Mouse (Mus musculus): Measurements from ENCODE around the gene Fam241a. TPM values are rescaled to one million over a fixed set of nuclear protein-coding genes. Genes with fewer than 3 reads are reported as not detected.

Fam241a gene
- polyA plus RNA-seq, 1 experiment from 2014 or later: 5.5 TPM

DNA sequence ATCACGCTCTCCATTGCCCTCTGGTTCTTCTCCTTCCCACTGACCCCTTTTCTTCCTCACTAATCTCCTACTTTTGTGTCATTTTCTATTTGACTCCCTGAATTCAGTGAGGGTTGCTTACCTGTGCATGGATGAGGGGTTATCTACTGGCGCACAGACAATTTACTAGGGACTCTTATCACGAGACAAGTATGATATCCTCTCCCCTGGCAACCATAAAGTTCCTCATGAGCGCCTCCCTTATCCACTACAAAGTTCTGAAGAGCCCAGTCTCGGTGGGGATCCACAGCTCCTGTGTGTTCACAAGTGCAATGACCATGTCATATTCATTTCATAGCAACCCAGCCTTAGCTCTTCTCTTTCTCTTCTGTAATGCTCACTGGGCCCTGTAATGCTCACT lies 46.2 kb downstream of the Fam241a start:
- Histone ChIP-seq H3K9ac (ENCODE audit: low read length) (no peak overlapping the region), H3K4me2 (no peak overlapping the region), H3K27me3 (ENCODE audit: control insufficient read depth, insufficient read depth, low read length) (no peaks in the 10 kb centered on the region), H3K4me1 (ENCODE audit: control insufficient read depth, insufficient read depth, low read length) (peaks cover 8% of the 10 kb centered on the region; the same call in 1 of the 2 replicates), H3K4me3 (ENCODE audit: low read depth, low read length) (no peak overlapping the region), H3K36me3 (ENCODE audit: control insufficient read depth, insufficient read depth, low read length) (no peaks in the 10 kb centered on the region), H3K27ac (ENCODE audit: low read depth, low read length) (no peak overlapping the region), H3K9me3 (ENCODE audit: control insufficient read depth, low read length) (no peaks in the 10 kb centered on the region)
- ATAC-seq (ENCODE audit: low FRiP score) (no peak), DNase-seq (ENCODE audit: low spot score, missing footprints) (no peak)
- 82% methylated on average over 5 of the region's 5 CpGs for WGBS

DNA sequence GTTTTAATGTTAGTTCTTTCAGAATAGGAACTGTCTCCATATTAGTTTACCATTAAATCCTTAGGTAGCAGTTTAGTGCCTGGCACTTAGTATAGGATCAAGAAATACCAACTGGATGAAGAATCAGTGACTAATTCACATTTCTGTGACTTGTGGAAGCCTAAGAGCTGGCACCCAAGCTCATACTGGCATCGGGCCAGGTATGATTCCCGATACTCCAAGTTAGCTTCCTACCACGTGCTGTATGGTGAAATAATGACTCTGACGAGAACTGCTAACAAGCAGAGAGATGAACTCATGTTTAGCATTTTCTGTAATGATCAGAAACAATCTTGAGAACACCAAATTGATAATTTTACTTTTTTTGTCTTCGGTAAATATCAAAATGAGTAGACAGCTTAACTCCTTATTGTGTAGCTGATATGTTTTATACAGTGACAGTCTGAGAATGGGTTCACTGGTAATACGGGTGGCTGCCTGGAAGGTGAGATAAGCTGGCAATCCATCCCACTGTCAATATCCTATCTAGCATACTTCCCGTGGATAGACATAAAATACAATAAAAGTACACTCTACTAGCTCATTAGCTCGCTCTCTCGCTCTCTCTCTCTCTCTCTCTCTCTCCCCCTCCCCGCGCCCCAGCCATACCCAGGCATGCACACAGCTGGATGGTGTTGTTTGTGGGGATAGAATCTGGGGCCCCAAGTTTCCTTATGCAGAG lies 47.9 kb downstream of the Fam241a start:
- ATAC-seq (ENCODE audit: low FRiP score): no peak
- Histone ChIP-seq H3K4me1 (ENCODE audit: control insufficient read depth, insufficient read depth, low read length) (no peaks in the 10 kb centered on the region), H3K27ac (ENCODE audit: low read depth, low read length) (no peak overlapping the region), H3K27me3 (ENCODE audit: control insufficient read depth, insufficient read depth, low read length) (no peaks in the 10 kb centered on the region), H3K9me3 (ENCODE audit: control insufficient read depth, low read length) (no peaks in the 10 kb centered on the region), H3K4me2 (no peak overlapping the region), H3K36me3 (ENCODE audit: control insufficient read depth, insufficient read depth, low read length) (no peaks in the 10 kb centered on the region), H3K9ac (ENCODE audit: low read length) (no peak overlapping the region), H3K4me3 (ENCODE audit: low read depth, low read length) (no peak overlapping the region)
- DNase-seq (ENCODE audit: low spot score, missing footprints): no peak
- 88% methylated on average over 11 of the region's 11 CpGs for WGBS

DNA sequence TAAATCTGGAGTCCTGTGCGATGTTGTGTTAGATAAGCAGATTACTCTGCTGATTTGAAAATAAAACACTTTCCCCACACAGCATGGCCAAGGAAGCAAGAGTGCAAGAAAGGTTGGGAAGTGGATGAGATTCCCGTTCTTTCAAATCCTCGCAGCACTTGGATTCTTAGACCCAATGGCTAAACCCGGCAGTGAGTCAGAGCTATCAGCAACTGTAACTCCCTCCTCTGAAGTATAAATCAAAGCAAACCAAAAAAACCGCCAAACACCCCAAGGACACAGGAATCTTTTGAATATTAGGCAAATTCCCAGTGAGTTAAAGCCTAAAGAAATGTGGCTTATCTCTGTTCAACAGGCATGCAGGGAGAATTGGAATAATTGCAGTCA lies 52.2 kb downstream of the Fam241a start:
- H3K9ac ChIP-seq (ENCODE audit: low read length): no peak overlapping the region
- no peak overlapping the region for H3K27ac ChIP-seq (ENCODE audit: low read depth, low read length)
- no peaks in the 10 kb centered on the region for H3K36me3 ChIP-seq (ENCODE audit: control insufficient read depth, insufficient read depth, low read length)
- no peaks in the 10 kb centered on the region for H3K27me3 ChIP-seq (ENCODE audit: control insufficient read depth, insufficient read depth, low read length)
- 88% methylated on average over 5 of the region's 5 CpGs for WGBS
- no peaks in the 10 kb centered on the region for H3K9me3 ChIP-seq (ENCODE audit: control insufficient read depth, low read length)
- no peak for DNase-seq (ENCODE audit: low spot score, missing footprints)
- no peak overlapping the region for H3K4me3 ChIP-seq (ENCODE audit: low read depth, low read length)
- no peak for ATAC-seq (ENCODE audit: low FRiP score)
- H3K4me2 ChIP-seq: no peak overlapping the region
- H3K4me1 ChIP-seq (ENCODE audit: control insufficient read depth, insufficient read depth, low read length): no peaks in the 10 kb centered on the region

DNA sequence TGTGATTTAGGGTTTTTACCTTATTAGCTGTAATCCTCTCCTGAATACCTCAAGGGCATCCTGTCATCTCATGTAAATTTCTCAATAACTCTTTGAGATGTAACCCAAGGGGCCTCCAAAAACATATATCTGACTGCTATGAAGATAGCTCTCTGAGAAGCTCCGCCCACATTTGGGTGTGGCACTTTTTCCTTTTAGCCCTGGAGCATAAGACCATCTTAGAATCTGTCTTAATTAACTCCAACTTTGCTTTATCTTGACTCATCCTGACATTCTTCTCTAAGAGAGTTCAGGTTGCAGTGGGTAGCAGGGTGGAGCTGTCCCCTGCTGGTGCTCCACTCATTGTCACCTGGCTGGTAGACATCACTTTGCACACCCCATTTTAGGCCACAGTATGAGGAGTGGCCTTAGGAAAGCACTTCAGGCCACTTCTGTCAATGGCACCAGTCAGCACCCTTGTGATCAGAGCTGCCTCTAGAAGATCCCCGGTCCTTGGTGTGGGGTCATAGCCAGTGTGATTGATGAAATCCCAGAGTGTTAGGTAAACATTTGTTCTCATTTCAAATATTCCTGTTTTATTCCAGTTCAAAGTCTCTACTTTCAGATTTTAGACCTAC lies 52.7 kb downstream of the Fam241a start:
- H3K4me2 ChIP-seq: no peak overlapping the region
- H3K4me1 ChIP-seq (ENCODE audit: control insufficient read depth, insufficient read depth, low read length): no peaks in the 10 kb centered on the region
- H3K27me3 ChIP-seq (ENCODE audit: control insufficient read depth, insufficient read depth, low read length): no peaks in the 10 kb centered on the region
- H3K4me3 ChIP-seq (ENCODE audit: low read depth, low read length): no peak overlapping the region
- H3K9me3 ChIP-seq (ENCODE audit: control insufficient read depth, low read length): no peaks in the 10 kb centered on the region
- ATAC-seq (ENCODE audit: low FRiP score): no peak
- no peaks in the 10 kb centered on the region for H3K36me3 ChIP-seq (ENCODE audit: control insufficient read depth, insufficient read depth, low read length)
- no peak overlapping the region for H3K9ac ChIP-seq (ENCODE audit: low read length)
- 86% methylated on average over 2 of the region's 2 CpGs for WGBS
- H3K27ac ChIP-seq (ENCODE audit: low read depth, low read length): no peak overlapping the region
- DNase-seq (ENCODE audit: low spot score, missing footprints): no peak

DNA sequence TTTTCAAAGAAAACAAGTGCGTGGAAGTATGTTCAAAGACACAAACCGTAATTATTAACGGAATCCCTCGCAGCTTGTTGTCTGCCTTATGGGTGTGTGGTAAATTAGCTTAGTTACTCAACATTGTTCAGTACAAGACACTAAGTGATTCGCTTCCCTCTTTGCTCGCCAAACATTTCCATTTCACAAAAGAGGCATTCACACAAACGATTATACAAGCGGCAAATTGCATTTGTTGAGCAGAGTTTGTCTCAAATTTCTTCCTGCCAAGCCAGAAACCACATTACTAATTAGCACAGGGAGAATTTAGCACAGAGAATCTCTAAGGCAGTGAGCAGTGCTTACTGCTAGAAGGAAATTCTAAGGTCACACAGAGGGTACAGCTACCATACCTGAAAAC lies 54.2 kb downstream of the Fam241a start:
- ATAC-seq (ENCODE audit: low FRiP score): no peak
- Histone ChIP-seq H3K9me3 (ENCODE audit: control insufficient read depth, low read length) (no peaks in the 10 kb centered on the region), H3K9ac (ENCODE audit: low read length) (no peak overlapping the region), H3K4me2 (no peak overlapping the region), H3K36me3 (ENCODE audit: control insufficient read depth, insufficient read depth, low read length) (no peaks in the 10 kb centered on the region), H3K27ac (ENCODE audit: low read depth, low read length) (no peak overlapping the region), H3K27me3 (ENCODE audit: control insufficient read depth, insufficient read depth, low read length) (no peaks in the 10 kb centered on the region), H3K4me1 (ENCODE audit: control insufficient read depth, insufficient read depth, low read length) (no peaks in the 10 kb centered on the region), H3K4me3 (ENCODE audit: low read depth, low read length) (no peak overlapping the region)
- WGBS: 86% methylated on average over 8 of the region's 8 CpGs
- no peak for DNase-seq (ENCODE audit: low spot score, missing footprints)

DNA sequence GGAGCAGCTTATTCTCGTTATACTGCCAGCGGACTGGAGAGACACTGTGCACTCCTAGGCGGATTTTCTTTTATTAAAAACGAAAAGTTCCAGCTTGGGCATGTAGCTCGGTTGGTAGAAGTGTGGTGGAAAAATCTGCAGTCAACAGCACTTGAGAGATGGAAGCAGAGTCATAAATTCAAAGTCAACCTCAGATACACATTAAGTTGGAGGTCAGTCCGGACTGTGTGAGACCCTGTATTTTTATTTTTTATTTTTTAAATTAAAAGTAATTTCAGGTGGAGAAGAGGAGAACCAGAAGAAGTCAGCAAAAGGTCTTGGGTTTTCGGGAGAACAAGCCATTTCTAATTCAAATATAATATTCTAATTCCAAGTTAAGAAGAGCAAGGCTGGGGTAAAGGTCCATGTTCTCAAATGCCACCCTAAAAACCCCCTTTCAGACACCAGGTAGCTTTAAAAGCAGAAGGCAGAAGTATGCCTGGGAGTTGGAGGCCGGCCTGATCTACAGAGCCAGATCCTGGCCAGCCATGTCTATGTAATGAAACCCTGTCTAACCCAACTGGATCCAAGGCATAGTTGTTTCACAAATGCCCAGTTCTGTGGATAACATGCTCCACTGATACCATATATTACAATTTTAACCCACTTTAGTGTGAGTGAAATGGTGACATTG lies 58.0 kb downstream of the Fam241a start:
- ATAC-seq (ENCODE audit: low FRiP score): peak; percentile 0; the same call in 1 of the 2 replicates
- DNase-seq (ENCODE audit: low spot score, missing footprints): no peak
- peak overlapping the region; percentile 59 for H3K4me2 ChIP-seq
- peaks cover 14% of the 10 kb centered on the region for H3K4me1 ChIP-seq (ENCODE audit: control insufficient read depth, insufficient read depth, low read length)
- peak overlapping the region; percentile 96 for H3K4me3 ChIP-seq (ENCODE audit: low read depth, low read length)
- WGBS: 33% methylated on average over 8 of the region's 8 CpGs
- no peaks in the 10 kb centered on the region for H3K36me3 ChIP-seq (ENCODE audit: control insufficient read depth, insufficient read depth, low read length)
- H3K9ac ChIP-seq (ENCODE audit: low read length): peak overlapping the region; percentile 93
- H3K9me3 ChIP-seq (ENCODE audit: control insufficient read depth, low read length): no peaks in the 10 kb centered on the region
- H3K27me3 ChIP-seq (ENCODE audit: control insufficient read depth, insufficient read depth, low read length): no peaks in the 10 kb centered on the region
- H3K27ac ChIP-seq (ENCODE audit: low read depth, low read length): peak overlapping the region; percentile 87

DNA sequence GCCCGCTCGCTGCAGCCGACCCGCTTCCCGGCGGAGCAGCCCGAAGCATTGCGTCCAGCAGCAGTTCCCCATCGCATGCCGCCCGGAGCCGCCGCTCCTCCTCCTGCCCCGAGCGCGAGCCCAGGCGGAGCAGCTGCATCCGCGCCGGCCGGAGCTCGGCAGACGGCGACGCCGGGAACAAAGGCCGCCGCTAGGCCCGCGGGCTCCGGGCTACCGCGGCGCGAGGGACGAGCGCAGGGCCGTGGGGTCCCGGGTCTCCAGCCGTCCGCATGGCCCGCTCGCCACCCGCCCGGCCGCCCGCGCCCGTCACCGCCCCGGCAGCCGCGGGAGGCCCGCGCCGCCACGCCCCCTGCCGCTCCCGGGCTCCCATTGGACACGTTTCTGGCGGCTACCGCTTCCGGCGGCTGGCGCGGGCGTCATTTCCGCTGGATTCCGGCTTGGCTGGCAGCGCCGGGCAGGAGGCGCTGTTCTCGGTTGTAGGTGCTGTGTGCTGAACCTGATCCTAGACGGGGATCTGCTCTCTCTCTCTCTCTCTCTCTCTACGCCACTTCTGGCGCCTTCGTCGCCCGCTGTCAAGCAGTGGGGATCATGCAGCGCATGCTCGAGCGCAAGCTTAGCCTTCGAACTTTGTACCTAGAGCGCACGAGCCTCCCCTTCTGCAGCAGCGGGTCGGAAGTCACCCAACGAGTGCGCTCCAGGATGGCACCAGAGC lies 58.8 kb downstream of the Fam241a start, which contains the start of gene Ap1ar:
Gene Ap1ar, minus strand, starts transcription at position 370 of the 712 bp plus-strand sequence.
- peak; percentile 99 for DNase-seq (ENCODE audit: low spot score, missing footprints)
- H3K27ac ChIP-seq (ENCODE audit: low read depth, low read length): peak within 1 kb of the TSS; percentile 87
- no peaks in the 10 kb centered on the region for H3K27me3 ChIP-seq (ENCODE audit: control insufficient read depth, insufficient read depth, low read length)
- peak within 1 kb of the TSS; percentile 85 for H3K4me2 ChIP-seq
- H3K36me3 ChIP-seq (ENCODE audit: control insufficient read depth, insufficient read depth, low read length): no peaks in the 10 kb centered on the region
- peak; percentile 97 for ATAC-seq (ENCODE audit: low FRiP score)
- peaks cover 14% of the 10 kb centered on the region for H3K4me1 ChIP-seq (ENCODE audit: control insufficient read depth, insufficient read depth, low read length)
- peak within 1 kb of the TSS; percentile 93 for H3K9ac ChIP-seq (ENCODE audit: low read length)
- H3K9me3 ChIP-seq (ENCODE audit: control insufficient read depth, low read length): no peaks in the 10 kb centered on the region
- under 1% methylated on average over 61 of the region's 89 CpGs for WGBS
- H3K4me3 ChIP-seq (ENCODE audit: low read depth, low read length): peak within 1 kb of the TSS; percentile 96

DNA sequence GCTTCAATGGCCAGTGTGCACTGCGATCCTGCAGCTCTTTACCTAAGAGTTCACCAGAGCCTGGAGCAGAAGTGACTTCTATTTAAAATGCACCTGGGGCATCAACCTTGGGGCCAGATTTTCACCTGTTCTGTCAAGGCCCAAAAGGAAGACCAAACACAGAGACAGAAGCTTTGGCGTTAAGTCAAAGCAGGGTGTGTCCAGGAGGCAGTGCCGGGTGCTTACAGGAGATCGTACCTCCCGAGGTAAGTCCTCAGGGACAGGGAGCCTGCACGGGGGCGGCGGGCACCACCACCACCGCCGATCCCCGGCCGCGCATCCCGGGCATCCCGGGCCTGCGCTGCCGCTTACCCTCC lies 59.3 kb downstream of the Fam241a start:
- Histone ChIP-seq H3K27ac (ENCODE audit: low read depth, low read length) (peak overlapping the region; percentile 87; the same call in 1 of the 2 replicates), H3K9me3 (ENCODE audit: control insufficient read depth, low read length) (no peaks in the 10 kb centered on the region), H3K36me3 (ENCODE audit: control insufficient read depth, insufficient read depth, low read length) (no peaks in the 10 kb centered on the region), H3K4me3 (ENCODE audit: low read depth, low read length) (peak overlapping the region; percentile 96), H3K4me2 (peak overlapping the region; percentile 85), H3K9ac (ENCODE audit: low read length) (peak overlapping the region; percentile 93), H3K27me3 (ENCODE audit: control insufficient read depth, insufficient read depth, low read length) (no peaks in the 10 kb centered on the region), H3K4me1 (ENCODE audit: control insufficient read depth, insufficient read depth, low read length) (peaks cover 14% of the 10 kb centered on the region)
- under 1% methylated on average over 17 of the region's 17 CpGs for WGBS
- peak; percentile 0; the same call in 1 of the 2 replicates for ATAC-seq (ENCODE audit: low FRiP score)
- no peak for DNase-seq (ENCODE audit: low spot score, missing footprints)
